Mouse (Mus musculus) brain, embryonic 14.5 days (tissue): ENCODE results near the gene Ube2ql1. TPM values are rescaled to one million over a fixed set of nuclear protein-coding genes. Genes with fewer than 3 reads are reported as not detected.

ENCODE experiments used
- DNase-seq: peaks from one replicate; pipeline ENCODE4 v3.0.0-alpha.2; 2011; ENCODE audit warnings: low read depth
- CTCF ChIP-seq: fragments of 200-500 bp; IDR thresholded peaks from 2 replicates; pipeline ENCODE4 v1.5.1; 2012; ENCODE audit warnings: inconsistent platforms, mild to moderate bottlenecking, moderate library complexity, borderline replicate concordance; ENCODE audit not compliant: insufficient read depth, insufficient read length; ENCODE audit errors: extremely low read depth
- POLR2A ChIP-seq: fragments of 200-500 bp; IDR thresholded peaks from 2 replicates; pipeline ENCODE4 v1.6.1; 2012; ENCODE audit warnings: mild to moderate bottlenecking, inconsistent platforms, borderline replicate concordance; ENCODE audit not compliant: poor library complexity, insufficient read depth, insufficient read length, severe bottlenecking; ENCODE audit errors: extremely low read depth
- polyA plus RNA-seq: library from polyadenylated mRNA; depleted of rRNA; stranded (reverse); fragments of >200 nt; gene quantifications from 2 replicates; pipeline ENCODE4 v1.2.3, GENCODE M21; 2012

Ube2ql1 gene
- polyA plus RNA-seq, 1 experiment = 122 TPM

DNA sequence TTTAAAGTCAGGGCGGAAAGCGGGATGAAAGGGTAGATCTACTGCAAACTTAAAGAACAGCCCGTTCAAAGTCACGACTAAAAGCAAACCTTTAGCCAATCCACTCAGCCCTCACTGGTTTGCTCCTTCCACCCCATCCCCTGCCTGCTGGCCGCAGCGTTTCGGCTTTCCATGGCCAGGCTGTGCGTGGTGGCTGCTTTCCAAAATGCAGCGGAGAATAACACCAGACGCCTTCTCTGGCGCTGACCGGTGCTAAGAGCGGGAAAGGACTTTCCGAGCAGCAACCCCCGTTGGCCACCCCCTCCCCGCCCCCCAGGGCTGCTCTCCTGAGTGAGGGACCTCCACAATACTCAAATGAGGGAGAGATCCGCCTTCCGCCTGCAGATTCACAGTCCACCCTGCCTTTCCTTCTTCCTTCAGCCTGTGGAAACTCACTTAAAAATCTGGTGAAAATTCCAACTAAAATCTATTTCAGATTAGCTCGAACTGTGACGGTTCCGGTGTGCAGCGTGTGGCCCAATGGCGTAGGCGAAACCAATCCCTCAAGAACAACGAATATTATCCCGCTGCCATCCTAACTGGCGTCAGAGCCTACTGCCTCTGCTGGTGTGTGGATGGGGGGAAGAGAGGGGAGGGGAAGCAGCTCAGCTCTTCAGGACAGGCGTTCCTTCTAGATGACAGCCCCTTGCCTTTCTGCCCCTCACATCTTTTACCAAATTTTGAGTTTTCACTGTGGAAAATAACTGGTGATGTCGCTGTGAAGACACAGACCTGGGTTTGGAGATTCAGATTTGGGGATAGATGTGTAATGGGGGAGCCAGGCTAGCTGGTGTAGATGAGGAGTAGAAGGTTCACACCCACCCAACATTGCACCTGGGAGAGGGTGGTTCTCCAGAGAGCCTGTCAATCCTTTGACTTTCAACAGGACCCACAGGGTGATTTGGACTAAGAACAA, 919 bp upstream of the Ube2ql1 start:
- TF ChIP-seq POLR2A (no peak), CTCF (0 out of 2 replicates have a peak, but pooled peaks have one; percentile 7)
- DNase-seq = peak; percentile 79

DNA sequence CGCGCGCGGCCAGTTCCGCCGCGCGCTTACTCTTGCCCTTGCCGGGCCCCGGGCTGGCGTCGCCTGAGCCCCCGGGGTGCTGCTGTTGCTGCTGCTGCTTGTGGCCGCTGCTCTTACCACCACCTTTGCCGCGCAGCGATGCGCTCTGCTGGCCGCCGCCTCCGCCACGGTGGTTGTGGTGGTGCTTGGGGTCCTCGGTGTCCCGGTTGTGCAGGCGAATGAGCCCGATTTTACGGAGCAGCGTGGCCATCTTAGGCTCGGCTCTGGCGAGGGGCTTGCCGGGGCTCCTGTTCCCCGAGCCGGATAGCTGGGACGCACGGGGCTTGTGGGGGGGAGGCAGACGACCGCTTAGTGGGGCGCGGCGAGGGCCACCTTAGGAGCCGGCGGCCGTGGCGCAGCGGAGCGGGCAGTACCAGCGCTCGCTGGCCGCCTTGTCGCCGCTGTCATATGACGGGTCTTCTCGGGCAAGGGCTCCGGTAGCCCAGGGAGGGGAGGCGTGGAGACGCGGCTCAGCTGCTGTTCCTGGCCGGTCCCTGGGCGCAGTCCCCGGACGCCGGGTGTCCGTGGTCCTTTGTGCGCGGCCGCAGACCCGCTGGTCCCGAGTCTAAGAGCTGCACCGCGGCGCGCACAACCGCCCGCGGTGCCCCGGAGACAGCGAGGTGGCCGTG, 464 bp downstream of the Ube2ql1 start:
- TF ChIP-seq POLR2A = no peak
- TF ChIP-seq CTCF = no peak
- DNase-seq = peak; percentile 69

DNA sequence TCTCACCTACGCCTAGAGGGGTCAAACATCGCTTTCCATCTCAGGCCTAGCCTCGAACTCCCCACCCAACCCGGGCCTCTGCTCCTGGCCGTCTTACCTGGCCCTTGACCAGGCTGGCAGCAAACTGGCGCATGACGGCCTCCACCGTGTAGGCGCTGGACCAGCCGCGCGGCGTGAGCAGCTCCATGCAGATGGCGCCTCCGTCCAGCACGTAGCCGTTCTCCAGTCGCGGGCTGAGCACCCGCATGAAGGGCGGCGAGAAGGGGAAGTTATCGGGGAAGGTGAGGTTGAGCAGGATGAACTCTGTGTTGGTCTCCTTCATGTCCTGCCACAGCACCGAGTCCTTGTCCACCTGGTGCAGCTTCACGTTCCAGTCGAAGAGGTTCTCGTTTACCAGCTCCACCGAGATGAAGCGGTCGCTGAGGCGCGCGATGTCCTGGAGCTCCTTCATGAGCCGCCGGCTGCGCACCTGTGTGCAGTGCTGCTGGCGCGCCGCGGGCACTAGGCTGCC, 1.2 kb downstream of the Ube2ql1 start:
- no peak for TF ChIP-seq CTCF
- no peak for TF ChIP-seq POLR2A
- peak; percentile 66 for DNase-seq

DNA sequence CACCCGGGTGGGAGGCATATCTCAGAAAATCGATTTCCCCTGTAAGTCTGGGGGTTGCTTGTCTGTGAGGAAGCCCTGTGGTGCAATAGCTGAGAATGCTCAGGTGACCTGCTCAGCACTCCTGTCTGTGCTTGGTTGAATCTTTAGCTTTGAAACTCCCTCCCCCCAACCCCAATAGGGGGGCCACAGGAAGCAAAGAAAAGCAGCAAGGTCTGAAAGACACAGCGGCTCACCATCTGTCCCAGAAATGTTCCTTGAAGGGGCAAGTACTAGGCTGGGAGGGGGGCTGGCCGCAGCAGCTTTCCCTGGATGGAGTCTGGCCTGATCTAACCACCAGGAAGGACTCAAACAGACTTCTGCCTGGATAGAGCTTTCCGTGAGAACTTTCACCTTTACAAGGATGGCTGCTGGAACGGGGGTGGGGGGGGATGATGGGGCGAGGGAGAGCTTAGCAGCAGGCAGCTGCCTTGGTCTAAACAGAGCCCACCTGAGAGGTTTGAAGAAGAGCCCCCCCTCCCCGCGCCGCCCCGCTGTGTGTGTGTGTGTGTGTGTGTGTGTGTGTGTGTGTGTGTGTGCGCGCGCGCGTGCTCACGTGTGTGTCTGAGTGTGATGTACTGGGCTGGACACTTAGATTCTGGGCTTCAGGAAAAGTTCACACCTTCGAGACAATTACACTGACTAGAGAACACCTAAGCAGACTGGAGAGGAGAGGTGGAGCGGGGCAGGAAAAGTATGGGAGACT, 2.1 kb downstream of the Ube2ql1 start:
- DNase-seq = peak; percentile 43
- TF ChIP-seq POLR2A (no peak), CTCF (no peak)

DNA sequence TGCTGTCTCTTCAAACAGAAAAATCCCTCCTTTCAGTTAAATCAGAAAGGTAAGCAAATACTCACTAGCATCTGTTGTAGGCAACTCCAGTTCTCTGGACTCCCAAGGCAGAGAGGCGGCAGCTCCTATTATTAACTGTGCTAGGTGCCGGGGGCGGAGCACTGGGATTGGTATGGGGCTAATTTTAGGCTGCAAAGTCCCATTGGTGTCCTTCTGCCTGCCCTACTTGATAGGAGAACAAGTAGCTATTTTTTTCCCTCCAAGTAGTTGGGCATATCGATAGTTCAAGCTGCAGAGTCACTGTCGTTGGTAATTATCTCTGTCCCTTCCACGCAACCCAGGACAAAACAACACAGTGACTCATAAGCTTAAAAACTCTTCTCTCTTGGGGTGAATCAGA, 7.1 kb downstream of the Ube2ql1 start:
- no peak for DNase-seq
- TF ChIP-seq POLR2A (no peak), CTCF (no peak)

DNA sequence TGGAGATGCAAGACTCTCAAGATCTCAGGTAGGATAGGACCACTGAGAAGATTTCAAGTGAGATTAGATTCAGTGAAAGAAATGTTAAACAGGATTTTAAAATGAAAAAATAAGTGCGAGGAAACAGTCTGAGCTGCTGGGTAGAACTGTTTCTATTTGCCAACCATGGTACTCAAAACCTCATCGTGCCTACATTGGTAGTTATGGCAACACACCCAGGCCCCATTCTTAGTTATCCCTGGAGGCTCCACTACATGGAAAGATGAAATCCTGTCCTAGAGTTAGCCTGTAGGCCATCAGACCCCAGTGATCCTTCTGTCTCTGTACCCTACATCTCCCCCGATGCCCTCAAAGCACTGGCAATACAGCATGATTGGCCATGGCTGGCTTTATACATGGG, 14.3 kb downstream of the Ube2ql1 start:
- no peak for DNase-seq
- TF ChIP-seq POLR2A (no peak), CTCF (no peak)

DNA sequence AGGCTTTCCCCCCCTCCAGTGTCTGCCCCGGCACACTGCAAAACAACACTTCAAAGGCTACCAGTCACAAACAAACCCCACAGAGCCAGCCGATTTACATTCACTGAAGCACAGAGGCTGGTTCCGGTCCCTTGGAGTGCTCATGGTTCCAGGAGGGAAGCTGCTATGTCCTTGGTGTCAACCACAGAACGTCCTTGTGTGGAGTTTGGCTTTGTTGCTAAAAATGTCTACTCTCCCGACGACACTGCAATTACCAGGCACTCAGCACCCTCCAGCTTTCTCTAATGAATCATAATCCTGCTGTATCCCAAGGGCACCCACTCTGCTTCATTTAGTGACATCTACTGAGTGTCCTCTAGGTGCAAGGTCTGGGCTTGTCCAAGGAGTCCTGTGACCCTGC, 18.5 kb downstream of the Ube2ql1 start:
- DNase-seq = no peak
- TF ChIP-seq POLR2A (no peak), CTCF (no peak)

DNA sequence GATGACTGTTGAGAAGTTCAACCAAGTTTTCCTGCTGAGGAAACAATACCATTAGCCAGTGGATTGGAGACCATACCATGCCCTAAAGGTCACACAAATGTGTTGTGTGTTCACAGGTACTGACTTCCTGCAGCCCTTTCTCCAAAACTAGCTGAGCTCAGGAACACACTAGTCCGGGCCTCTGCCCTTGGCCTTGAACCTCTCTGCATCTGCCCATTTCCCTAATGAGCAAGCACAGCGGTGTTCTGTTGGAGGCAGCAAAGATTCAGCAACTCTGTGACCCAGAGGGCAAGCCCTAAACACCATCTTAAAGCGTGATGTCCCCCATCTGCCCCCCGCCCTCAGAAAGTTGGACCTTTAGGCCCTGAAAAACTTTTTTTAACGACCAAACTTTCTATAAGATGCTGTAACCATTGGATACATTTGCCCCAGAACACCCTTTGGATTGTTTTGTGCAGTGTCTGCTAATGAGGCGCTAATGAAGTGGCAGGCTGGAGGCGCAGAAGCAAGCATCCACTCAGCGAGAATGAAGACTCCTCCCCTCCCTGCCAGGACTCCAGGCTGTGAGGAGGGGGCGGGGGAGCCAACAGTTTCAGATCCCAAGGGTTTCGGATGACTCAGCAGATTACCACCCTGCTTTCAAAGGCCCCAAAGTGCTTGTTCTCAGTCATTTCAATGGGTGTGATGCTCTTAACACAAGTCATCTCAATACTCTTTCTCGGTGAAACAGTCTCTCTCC, 21.7 kb downstream of the Ube2ql1 start:
- TF ChIP-seq CTCF (no peak), POLR2A (no peak)
- DNase-seq = peak; percentile 91

DNA sequence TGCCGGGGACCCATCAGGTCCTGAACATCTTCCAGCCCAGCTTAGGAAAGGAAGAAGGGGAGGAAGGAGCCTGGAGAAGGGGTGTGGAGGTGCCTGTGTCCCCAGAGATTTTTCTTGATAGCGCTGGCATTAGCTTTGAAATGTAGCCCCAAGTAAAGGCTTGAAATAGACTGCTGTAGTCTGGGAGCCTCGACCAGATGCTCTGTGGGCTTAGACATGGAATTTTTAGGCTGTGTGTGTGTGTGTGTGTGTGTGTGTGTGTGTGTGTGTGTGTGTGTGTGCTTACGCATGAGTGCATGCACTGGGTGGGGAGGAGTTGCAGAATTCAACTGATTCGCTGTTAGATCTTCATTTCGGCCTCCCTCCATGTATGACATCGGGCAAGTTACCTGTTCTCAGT, 31.5 kb downstream of the Ube2ql1 start:
- TF ChIP-seq POLR2A = no peak
- TF ChIP-seq CTCF = no peak
- DNase-seq = no peak

DNA sequence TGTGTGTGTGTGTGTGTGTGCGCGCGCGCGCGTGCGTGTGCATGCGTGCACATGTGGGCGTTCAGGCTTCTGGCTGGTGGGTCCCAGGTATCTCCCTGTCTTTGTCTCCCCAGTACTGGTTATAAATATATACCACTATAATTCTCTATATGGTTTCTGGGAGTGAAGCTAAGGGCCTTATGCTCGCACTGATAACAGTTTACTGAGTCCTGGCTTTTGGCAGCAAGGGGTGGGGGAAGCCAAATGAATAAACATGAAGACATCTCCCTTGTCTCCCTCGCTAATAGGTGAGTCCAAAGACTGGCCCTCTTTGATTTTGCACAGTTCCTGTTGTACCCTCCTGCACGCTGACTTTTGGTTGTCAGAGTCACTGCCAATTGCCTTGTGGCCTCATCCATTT, 32.2 kb downstream of the Ube2ql1 start:
- DNase-seq = no peak
- no peak for TF ChIP-seq POLR2A
- TF ChIP-seq CTCF = no peak
